Mouse (Mus musculus) inflammation-experienced regulatory T-cells, adult 6 months (primary cell): ENCODE measurements around the gene Phlpp1. TPM values are rescaled to one million over a fixed set of nuclear protein-coding genes. Genes with fewer than 3 reads are reported as not detected.

Source experiments
- ATAC-seq: one replicate; pipeline ENCODE4 v1.8.0; 2017
- polyA plus RNA-seq, 3 experiments: library from polyadenylated mRNA; unstranded; fragments of 100-300 nt; shearing (Covaris generic); gene quantifications; one replicate each; pipeline ENCODE4 v1.2.1; 2017

The Phlpp1 gene
- polyA plus RNA-seq, 3 experiments from 2014 or later = 4.4 to 7.8 (median 7.6) TPM

- ATAC-seq = peak; percentile 32
Measured at GRCm38 (mm10) chr1:106400900-106401634, 229.5 kb downstream of the Phlpp1 start.

- ATAC-seq = no peak
Measured at GRCm38 (mm10) chr1:106403011-106403501, 231.5 kb downstream of the Phlpp1 start.

DNA sequence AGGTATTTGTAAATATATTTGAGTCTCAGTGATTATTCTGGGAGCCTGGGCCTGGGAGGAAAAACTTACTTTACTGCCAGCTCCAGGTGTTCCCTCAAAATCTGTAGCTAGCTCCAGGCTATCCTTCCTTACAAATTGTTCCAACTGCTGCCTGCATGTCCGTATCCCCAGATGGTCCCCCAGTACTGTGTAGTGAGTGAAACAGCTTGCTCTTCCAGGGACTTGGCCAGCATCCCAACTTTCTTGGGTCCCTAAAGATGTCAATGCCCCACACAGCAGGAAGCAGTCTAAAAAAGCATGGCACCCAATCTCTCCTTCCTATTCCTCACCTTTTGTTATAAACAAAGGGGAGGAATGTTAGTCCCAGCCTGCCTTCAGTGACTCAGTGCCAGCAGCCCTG lies 235.3 kb downstream of the Phlpp1 start:
- no peak for ATAC-seq

- ATAC-seq = no peak
Measured at GRCm38 (mm10) chr1:106407963-106408440, 236.4 kb downstream of the Phlpp1 start.

- ATAC-seq = no peak
Measured at GRCm38 (mm10) chr1:106410858-106411257, 239.3 kb downstream of the Phlpp1 start.

DNA sequence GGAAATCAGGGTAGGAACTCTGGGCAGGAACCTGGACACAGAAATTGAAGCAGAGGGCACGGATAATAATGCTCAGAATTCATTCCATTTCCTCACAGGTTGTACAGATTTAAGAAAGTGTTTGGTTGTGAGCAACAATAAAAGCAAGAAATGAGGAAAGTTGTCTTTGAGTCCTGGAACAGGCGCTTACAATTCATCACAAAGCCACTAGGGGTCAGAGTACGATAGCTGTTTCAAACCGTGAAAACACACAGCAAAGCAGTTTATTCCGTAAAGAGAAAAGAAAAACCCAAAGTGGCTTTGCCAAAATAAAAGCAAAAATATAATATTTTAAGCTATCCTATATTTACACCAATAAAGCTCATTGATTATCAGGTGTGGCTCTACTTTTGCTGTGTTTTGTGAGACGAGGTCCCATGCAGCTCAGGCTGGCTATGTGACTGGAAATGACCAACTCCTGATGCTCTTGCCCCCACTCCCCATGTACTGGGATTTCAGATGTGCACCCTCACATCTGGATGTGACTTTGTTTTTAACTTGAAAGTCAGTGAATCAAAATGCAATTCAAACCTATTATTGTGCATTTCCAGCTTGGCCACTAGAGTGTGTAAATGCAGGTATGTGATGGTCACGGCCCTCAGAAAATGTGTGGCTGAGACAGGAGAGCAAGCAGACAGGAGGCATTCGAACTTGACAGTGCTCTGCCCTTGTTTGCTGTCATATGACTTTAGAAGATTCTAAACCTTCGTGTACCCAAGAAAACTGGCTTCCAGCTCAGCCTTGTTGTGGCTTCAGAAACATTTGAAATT lies 253.8 kb downstream of the Phlpp1 start:
- peak; percentile 84 for ATAC-seq

DNA sequence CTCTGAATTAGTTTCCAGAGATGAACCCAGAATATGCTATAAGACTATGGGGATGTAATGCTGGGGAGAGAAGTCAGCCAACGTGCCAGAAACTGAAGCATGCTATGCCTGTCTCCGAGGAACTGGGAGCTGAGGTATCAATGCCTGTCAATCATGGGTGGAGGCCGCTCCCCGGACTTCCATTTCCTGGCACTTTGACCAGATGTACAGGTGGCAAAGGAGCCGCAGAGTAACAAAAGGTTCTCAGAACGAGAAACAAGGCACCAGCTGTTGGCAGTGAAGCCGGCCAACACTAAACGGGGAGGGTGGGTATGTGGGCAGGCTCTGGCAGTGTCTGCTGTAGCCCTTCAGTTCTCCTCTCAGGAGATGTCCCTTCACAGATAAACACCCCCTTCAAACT lies 256.6 kb downstream of the Phlpp1 start:
- no peak for ATAC-seq

- no peak for ATAC-seq
Measured at GRCm38 (mm10) chr1:106428580-106428979, 257.0 kb downstream of the Phlpp1 start.

DNA sequence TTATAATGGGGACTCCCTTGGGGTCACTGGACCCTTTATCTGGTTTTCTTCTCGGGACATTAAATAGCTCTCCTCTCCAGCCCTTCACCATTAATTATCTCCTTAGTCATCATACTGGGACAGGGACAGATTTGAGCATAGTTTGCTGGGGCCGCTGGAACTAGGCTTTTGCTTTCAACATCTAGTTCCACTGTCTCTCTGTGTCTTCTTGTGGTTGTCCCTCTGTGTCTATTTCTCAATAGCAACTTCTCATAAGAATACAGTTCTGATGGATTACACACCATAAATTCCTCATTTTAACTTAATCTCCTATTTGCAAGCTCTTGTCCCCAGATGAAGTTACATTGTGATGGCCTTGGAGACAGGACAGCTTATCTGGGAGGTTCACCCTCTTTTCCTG lies 262.0 kb downstream of the Phlpp1 start:
- no peak for ATAC-seq

Other genes with a start within 250 kb of the Phlpp1 start
- 1 to 10 TPM; 5.6 to 9.4 (median 6.8) TPM for gene Zcchc2, start 181.3 kb upstream of the Phlpp1 start, polyA plus RNA-seq